Mouse (Mus musculus): ENCODE measurements around the gene Mst1r.

GRCm38 (mm10) chr9:107957141-107957540, 50.5 kb downstream of the Mst1r start:
- no peak for TF ChIP-seq CTCF (IDR thresholded peaks at IDR 0.05 in 2 of 3, conservative IDR thresholded peaks at IDR 0.05 in 1 of 3; ENCODE audit: control insufficient read depth in 1 of 3, insufficient read depth in 1 of 3, low read depth in 2 of 3, low read length in 3 of 3, poor library complexity in 1 of 3, severe bottlenecking in 1 of 3)
- TF ChIP-seq USF1 (IDR thresholded peaks at IDR 0.05; ENCODE audit: low read depth, low read length), result no peak
- TF ChIP-seq TAL1 (IDR thresholded peaks at IDR 0.05; ENCODE audit: low read length), result no peak
- TF ChIP-seq TCF12 (IDR thresholded peaks at IDR 0.05; ENCODE audit: low read depth, low read length), result no peak
- TF ChIP-seq EP300 (IDR thresholded peaks at IDR 0.05; ENCODE audit: low read depth in 1 of 2, low read length in 2 of 2), result no peak
- no peak for TF ChIP-seq ZKSCAN1 (IDR thresholded peaks at IDR 0.05; ENCODE audit: low read depth, low read length)
- no peak for TF ChIP-seq RCOR1 (IDR thresholded peaks at IDR 0.05; ENCODE audit: low read depth, low read length)
- no peak for TF ChIP-seq ZMIZ1 (IDR thresholded peaks at IDR 0.05; ENCODE audit: low read depth, low read length)
- TF ChIP-seq GATA1 (IDR thresholded peaks at IDR 0.05; ENCODE audit: low read depth, low read length), result no peak
- TF ChIP-seq USF2 (IDR thresholded peaks at IDR 0.05; ENCODE audit: borderline replicate concordance in 1 of 2, insufficient read depth in 1 of 2, low read depth in 1 of 2, low read length in 2 of 2), result no peak
- TF ChIP-seq POLR2A (IDR thresholded peaks at IDR 0.05; ENCODE audit: control insufficient read depth in 1 of 2, insufficient read depth in 1 of 2, low read depth in 1 of 2, low read length in 2 of 2, poor library complexity in 1 of 2), result no peak

Data from MEL (cell line).